ENCODE assay signal across 23 mouse cellular contexts in genomic region chr6:94251358-94251945, GRCm38 (mm10). TPM values are rescaled to one million over a fixed set of nuclear protein-coding genes. Genes with fewer than 3 reads are reported as not detected.
DNase-seq lines count a peak whose midpoint lies in the region; ATAC-seq and TF ChIP-seq lines count a peak whose summit lies in the region.
"Had no signal": no experiment of that assay in that cellular context is flagged by ENCODE, and none has a peak within 500 bp of the region (broad histone marks: within the 10 kb centered on the region; RNA-seq: fewer than 3 reads in every experiment).

No protein-coding gene starts in this region.

- H3K36me3 ChIP-seq in heart, embryonic 13.5 days = no peaks in the 10 kb centered on the region
- no peaks in the 10 kb centered on the region for H3K36me3 ChIP-seq in heart, embryonic 11.5 days (ENCODE audit: control insufficient read depth, insufficient read depth, low read length)
- no peaks in the 10 kb centered on the region for H3K36me3 ChIP-seq in liver, adult 2 months (ENCODE audit: control insufficient read depth, insufficient read depth, low read length)
- H3K36me3 ChIP-seq in liver, embryonic 12.5 days = no peaks in the 10 kb centered on the region
- H3K36me3 ChIP-seq in ES-E14 (ENCODE audit: control insufficient read depth, insufficient read depth, low read length, poor library complexity, severe bottlenecking) = no peaks in the 10 kb centered on the region
- H3K36me3 ChIP-seq in intestine, embryonic 16.5 days (ENCODE audit: control insufficient read depth, insufficient read depth, low read length) = no peaks in the 10 kb centered on the region
- H3K36me3 ChIP-seq: embryonic facial prominence, embryonic 13.5 days; forebrain, embryonic 12.5 days; G1E; hindbrain, embryonic 13.5 days had no signal

- no peak for ATAC-seq in heart, embryonic 13.5 days (ENCODE audit: extremely low read depth, insufficient number of reproducible peaks, low FRiP score, low TSS enrichment)
- ATAC-seq in heart, embryonic 11.5 days (replicated peaks; ENCODE audit: insufficient number of reproducible peaks, low FRiP score, low TSS enrichment) = no peak
- no peak for ATAC-seq in liver, embryonic 12.5 days
- ATAC-seq in intestine, embryonic 16.5 days = peak; percentile 34; the same call in 1 of the 2 replicates
- ATAC-seq: activated CD4-positive, CD25-positive, alpha-beta regulatory T cell, adult 4 months; forebrain, embryonic 16.5 days; hindbrain, postnatal 0 days had no signal

- no peak for TF ChIP-seq CTCF in liver, adult 2 months (IDR thresholded peaks at IDR 0.05; ENCODE audit: low read depth, low read length)
- no peak for TF ChIP-seq CTCF in gastrocnemius, adult 2 months (IDR thresholded peaks at IDR 0.05)

- no peak overlapping the region for H3K4me3 ChIP-seq in heart, embryonic 13.5 days
- H3K4me3 ChIP-seq in heart, embryonic 11.5 days (ENCODE audit: low read depth, low read length) = no peak overlapping the region
- no peak overlapping the region for H3K4me3 ChIP-seq in liver, adult 2 months (ENCODE audit: insufficient read depth, low read depth, low read length)
- H3K4me3 ChIP-seq in liver, embryonic 12.5 days = no peak overlapping the region
- peak overlapping the region in 1 of 2 experiments; percentile 17; a peak in 1 of 4 replicates for H3K4me3 ChIP-seq in ES-E14 (ENCODE audit: insufficient read depth in 1 of 2, low read depth in 1 of 2, low read length in 2 of 2, poor library complexity in 1 of 2, severe bottlenecking in 1 of 2)
- no peak overlapping the region for H3K4me3 ChIP-seq in intestine, embryonic 16.5 days (ENCODE audit: low read length)
- H3K4me3 ChIP-seq in gastrocnemius, adult 2 months = no peak overlapping the region
- H3K4me3 ChIP-seq: embryonic facial prominence, embryonic 13.5 days; forebrain, embryonic 12.5 days; heart, adult 2 months; hindbrain, embryonic 13.5 days had no signal

- intact Hi-C loops in gastrocnemius, adult 2 months (cut with DNase I) = no loop called here

- no peaks in the 10 kb centered on the region for H3K27me3 ChIP-seq in heart, embryonic 13.5 days (replicated peaks)
- no peaks in the 10 kb centered on the region for H3K27me3 ChIP-seq in heart, embryonic 11.5 days (ENCODE audit: control insufficient read depth, insufficient read depth, low read length)
- no peaks in the 10 kb centered on the region for H3K27me3 ChIP-seq in liver, adult 2 months (ENCODE audit: control insufficient read depth, insufficient read depth, low read length)
- H3K27me3 ChIP-seq in liver, embryonic 12.5 days (replicated peaks) = no peaks in the 10 kb centered on the region
- H3K27me3 ChIP-seq in intestine, embryonic 16.5 days (replicated peaks; ENCODE audit: control insufficient read depth, insufficient read depth, low read length) = no peaks in the 10 kb centered on the region
- H3K27me3 ChIP-seq: CH12.LX; embryonic facial prominence, embryonic 13.5 days; forebrain, embryonic 12.5 days; hindbrain, embryonic 13.5 days had no signal

- peak; percentile 52 for DNase-seq in liver, adult 2 months (ENCODE audit: extremely low read depth, low read depth, low spot score)
- peak; percentile 19 for DNase-seq in ES-E14 (ENCODE audit: low read depth, low spot score)
- no peak for DNase-seq in ovary, adult 18-20 months (ENCODE audit: low spot score)
- DNase-seq in gastrocnemius, adult 2 months = no peak
- DNase-seq: adrenal gland, postnatal 14 days; cerebellum, adult 11-12 months; cerebellum, adult 9-10 months; cerebellum, postnatal 36 days; gastrocnemius, postnatal 14 days; heart, adult 2 months; heart, postnatal 10 days had no signal

- no peak overlapping the region for H3K9ac ChIP-seq in heart, embryonic 13.5 days
- no peak overlapping the region for H3K9ac ChIP-seq in heart, embryonic 11.5 days (ENCODE audit: low read depth, low read length)
- H3K9ac ChIP-seq in liver, adult 2 months (ENCODE audit: low read depth, low read length) = no peak overlapping the region
- H3K9ac ChIP-seq in liver, embryonic 12.5 days = no peak overlapping the region
- H3K9ac ChIP-seq in ES-E14 (ENCODE audit: insufficient read depth, low read depth, low read length, poor library complexity, severe bottlenecking) = no peak overlapping the region
- H3K9ac ChIP-seq in intestine, embryonic 16.5 days (ENCODE audit: low read depth, low read length) = no peak overlapping the region
- H3K9ac ChIP-seq: embryonic facial prominence, embryonic 13.5 days; forebrain, embryonic 12.5 days; hindbrain, embryonic 13.5 days had no signal

- peak overlapping the region; percentile 45; the same call in 1 of the 2 replicates for H3K27ac ChIP-seq in heart, embryonic 13.5 days (replicated peaks)
- H3K27ac ChIP-seq in heart, embryonic 11.5 days (ENCODE audit: low read depth, low read length) = no peak overlapping the region
- peak overlapping the region; percentile 13; the same call in 1 of the 2 replicates for H3K27ac ChIP-seq in liver, adult 2 months (replicated peaks; ENCODE audit: insufficient read depth, low read depth, low read length)
- H3K27ac ChIP-seq in liver, embryonic 12.5 days = no peak overlapping the region
- no peak overlapping the region for H3K27ac ChIP-seq in ES-E14 (ENCODE audit: insufficient read depth, low read depth, low read length, poor library complexity, severe bottlenecking)
- H3K27ac ChIP-seq in intestine, embryonic 16.5 days (ENCODE audit: low read length) = no peak overlapping the region
- H3K27ac ChIP-seq in gastrocnemius, adult 2 months = no peak overlapping the region
- H3K27ac ChIP-seq: embryonic facial prominence, embryonic 13.5 days; forebrain, embryonic 12.5 days; heart, adult 2 months; hindbrain, embryonic 13.5 days; hindbrain, postnatal 0 days had no signal

- TF ChIP-seq POLR2A in liver, adult 2 months (IDR thresholded peaks at IDR 0.05; ENCODE audit: extremely low read depth, insufficient read depth, low read length) = no peak

- H3K4me1 ChIP-seq in heart, embryonic 13.5 days = peaks cover 75% of the 10 kb centered on the region
- H3K4me1 ChIP-seq in heart, embryonic 11.5 days (ENCODE audit: control insufficient read depth, insufficient read depth, low read length) = peaks cover 39% of the 10 kb centered on the region
- peaks cover 26% of the 10 kb centered on the region; the same call in 1 of the 2 replicates for H3K4me1 ChIP-seq in liver, adult 2 months (ENCODE audit: control insufficient read depth, insufficient read depth, low read length)
- peaks cover 29% of the 10 kb centered on the region for H3K4me1 ChIP-seq in liver, embryonic 12.5 days
- H3K4me1 ChIP-seq in ES-E14 (ENCODE audit: control insufficient read depth in 2 of 2, insufficient read depth in 2 of 2, low read length in 2 of 2, poor library complexity in 1 of 2) = peaks cover 15 to 21% of the 10 kb centered on the region in 2 experiments
- H3K4me1 ChIP-seq in intestine, embryonic 16.5 days (ENCODE audit: control insufficient read depth, insufficient read depth, low read length) = peaks cover 28% of the 10 kb centered on the region

- WGBS in heart, embryonic 13.5 days = 60% methylated on average over 8 of the region's 8 CpGs
- 61% methylated on average over 8 of the region's 8 CpGs for WGBS in heart, embryonic 11.5 days (ENCODE audit: insufficient replicate concordance)
- WGBS in liver, adult 2 months = 45% methylated on average over 8 of the region's 8 CpGs
- 60% methylated on average over 8 of the region's 8 CpGs for WGBS in liver, embryonic 12.5 days (ENCODE audit: insufficient replicate concordance)
- 56% methylated on average over 8 of the region's 8 CpGs for whole genome bisulfite sequencing in intestine, embryonic 16.5 days

- in situ Hi-C loops in ES-E14 (cut with MboI; ENCODE audit: low sequenced_read_pairs in 2 of 2, unreplicated experiment in 2 of 2) = no loop called here

- no peaks in the 10 kb centered on the region for H3K9me3 ChIP-seq in heart, embryonic 13.5 days
- no peaks in the 10 kb centered on the region for H3K9me3 ChIP-seq in heart, embryonic 11.5 days (replicated peaks; ENCODE audit: control insufficient read depth, low read length)
- no peaks in the 10 kb centered on the region for H3K9me3 ChIP-seq in liver, embryonic 12.5 days (replicated peaks)
- H3K9me3 ChIP-seq in ES-E14 (ENCODE audit: control insufficient read depth, insufficient read depth, low read depth, low read length) = no peaks in the 10 kb centered on the region
- no peaks in the 10 kb centered on the region for H3K9me3 ChIP-seq in intestine, embryonic 16.5 days (ENCODE audit: control insufficient read depth, low read length)
- H3K9me3 ChIP-seq: embryonic facial prominence, embryonic 13.5 days; forebrain, embryonic 12.5 days; hindbrain, embryonic 13.5 days had no signal

- H3K4me2 ChIP-seq in heart, embryonic 13.5 days = no peak overlapping the region
- H3K4me2 ChIP-seq in heart, embryonic 11.5 days = no peak overlapping the region
- H3K4me2 ChIP-seq in liver, embryonic 12.5 days = no peak overlapping the region
- H3K4me2 ChIP-seq in intestine, embryonic 16.5 days (ENCODE audit: low read depth, low read length) = no peak overlapping the region
- H3K4me2 ChIP-seq: embryonic facial prominence, embryonic 13.5 days; forebrain, embryonic 12.5 days; hindbrain, embryonic 13.5 days had no signal

- H3K79me2 ChIP-seq in liver, adult 2 months (ENCODE audit: control insufficient read depth, insufficient read depth, low read length) = peaks cover 47% of the 10 kb centered on the region

TF ChIP-seq in ES-E14, 5 proteins besides CTCF, POLR2A, EP300 and RAD21:
- TF ChIP-seq CHD2 (IDR thresholded peaks at IDR 0.05; ENCODE audit: low read depth, low read length) = no peak
- no peak for TF ChIP-seq MAFK (IDR thresholded peaks at IDR 0.05; ENCODE audit: insufficient read depth, low read depth, low read length)
- TF ChIP-seq HCFC1 (IDR thresholded peaks at IDR 0.05; ENCODE audit: borderline replicate concordance, insufficient read depth, low read length) = no peak
- TF ChIP-seq ZNF384 (IDR thresholded peaks at IDR 0.05; ENCODE audit: low read depth, low read length) = peak; percentile 67; the same call in 1 of the 2 replicates
- no peak for TF ChIP-seq ZC3H11A (IDR thresholded peaks at IDR 0.05; ENCODE audit: borderline replicate concordance, low read depth, low read length)
TF ChIP-seq in ES-E14: peak in this region for 1.

RNA-seq across cellular contexts. Expression of gene Magi1, which starts 32.3 kb away (rescaled TPM):
- polyA plus RNA-seq in heart, embryonic 13.5 days (2015; fragmentation: Nextera tagmentation; extraction: Ambion mirVana) = 7.3 and 7.5 TPM in 2 replicates
- 7.9 and 9.2 TPM in 2 replicates for polyA plus RNA-seq in heart, embryonic 11.5 days (2014; fragmentation: Nextera tagmentation; extraction: Ambion mirVana)
- 17.4 and 17.7 TPM in 2 replicates for total RNA-seq in liver, adult 2 months (2014; rRNA removed)
- 4.4 and 4.9 TPM in 2 replicates for polyA plus RNA-seq in liver, adult 2 months (2012; rRNA removed)
- polyA plus RNA-seq in liver, embryonic 12.5 days (2016; fragmentation: Nextera tagmentation; extraction: Ambion mirVana) = 2.5 and 2.7 TPM in 2 replicates
- 14.6 and 17.4 TPM in 2 replicates for total RNA-seq in ES-E14 (2012; rRNA removed)
- polyA plus RNA-seq in intestine, embryonic 16.5 days (2015; fragmentation: Nextera tagmentation; extraction: Ambion mirVana) = 6.7 and 6.8 TPM in 2 replicates
- total RNA-seq in gastrocnemius, adult 2 months (2021) = 1 to 10 TPM; 4.2 to 4.5 TPM
- total RNA-seq: CH12.LX had no signal

Comparison
In these comparisons a context has a peak if more than half of its experiments do, and no peak if none do; other contexts are left out.
1. H3K27ac ChIP-seq: peak in heart, embryonic 13.5 days (single experiment) and liver, adult 2 months (single experiment); none in heart, embryonic 11.5 days (single experiment), liver, embryonic 12.5 days (single experiment), ES-E14 (single experiment), intestine, embryonic 16.5 days (single experiment) and gastrocnemius, adult 2 months (single experiment).
2. DNase-seq: peak in liver, adult 2 months (single experiment) and ES-E14 (single experiment); none in ovary, adult 18-20 months (single experiment) and gastrocnemius, adult 2 months (single experiment).